Mouse (Mus musculus) gastrocnemius, postnatal 25 days (tissue): ENCODE data around the gene Samhd1. TPM values are rescaled to one million over a fixed set of nuclear protein-coding genes. Genes with fewer than 3 reads are reported as not detected.
A peak's percentile ranks its signal among the peaks of the same experiment; 100 is the strongest.
"Not testable (repeated sequence)": the region's sequence is repeated elsewhere in the genome, so short reads cannot be mapped to it uniquely, and the experiment has no call there.

Experiments
- DNase-seq: peaks from one replicate; pipeline ENCODE4 v3.0.0; 2022
- long read RNA-seq, 2 experiments: library from polyadenylated mRNA; stranded (forward); transcript quantifications; one replicate each; pipeline ENCODE4 v2.0.0; 2021
- total RNA-seq, 2 experiments: library from RNA; stranded (reverse); gene quantifications; 1 replicate in 1 of 2; 2 replicates in 1 of 2; pipeline ENCODE4 v1.2.3; 2021

Gene Samhd1
- total RNA-seq: 10 to 100 TPM; 12.0 to 14.5 TPM
- long read RNA-seq, experiment 1, partial matches to known transcripts: 2 of 7 reads
- long read RNA-seq, experiment 1, other reads (novel, unspliced or antisense): 3 of 7 reads
- long read RNA-seq, experiment 2, transcript Samhd1-206 (17 exons, 2,036 nt): major isoform, 8 of 15 reads
- long read RNA-seq, experiment 2, partial matches to known transcripts: 1 of 15 reads
- long read RNA-seq, experiment 2, other reads (novel, unspliced or antisense): 2 of 15 reads

DNA sequence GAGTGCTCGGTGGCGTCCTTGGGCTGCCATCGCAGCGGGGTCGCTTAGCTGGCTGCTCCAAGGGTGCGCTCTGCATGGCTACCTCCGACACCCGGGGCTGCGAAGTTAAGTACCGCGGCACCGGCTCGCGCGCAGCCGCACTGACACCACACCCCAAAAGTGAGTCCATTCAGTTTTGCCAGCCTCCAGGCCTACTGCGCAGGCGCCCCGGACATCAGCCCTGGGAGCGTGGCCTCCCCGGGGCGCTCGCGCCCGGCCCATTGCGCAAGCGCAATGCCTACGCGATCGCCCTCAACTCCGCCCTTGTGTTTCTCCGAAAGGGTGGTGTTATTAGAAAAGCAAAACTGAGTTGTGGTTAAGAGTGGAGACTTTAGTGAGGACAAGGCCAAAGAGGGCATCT lies at the start of gene Samhd1:
Gene Samhd1, minus strand, starts transcription at position 252 of the 400 bp plus-strand sequence.
- DNase-seq: peak; percentile 97

- DNase-seq: no peak
Observed at GRCm38 (mm10) chr2:157178167-157178566, 43.1 kb upstream of the Samhd1 start.

- DNase-seq: no peak
Observed at GRCm38 (mm10) chr2:157176248-157176647, 41.2 kb upstream of the Samhd1 start.

DNA sequence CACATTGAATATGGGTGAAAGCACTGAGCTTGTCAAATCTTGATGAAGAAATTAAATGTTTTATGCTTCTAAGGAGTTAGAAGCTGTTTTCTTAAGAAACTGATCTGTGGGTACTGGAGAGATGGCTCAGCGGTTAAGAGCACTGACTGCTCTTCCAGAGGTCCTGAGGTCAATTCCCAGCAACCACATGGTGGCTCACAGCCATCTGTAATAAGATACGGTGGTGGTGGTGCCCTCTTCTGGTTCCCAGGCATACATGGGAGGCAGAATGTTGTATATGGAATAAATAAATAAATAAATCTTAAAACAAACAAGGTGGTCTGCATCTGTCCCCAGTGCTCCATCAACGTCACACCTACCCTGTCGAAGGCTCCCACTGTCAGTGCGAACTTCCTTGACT lies 39.4 kb upstream of the Samhd1 start:
- DNase-seq: no peak

DNA sequence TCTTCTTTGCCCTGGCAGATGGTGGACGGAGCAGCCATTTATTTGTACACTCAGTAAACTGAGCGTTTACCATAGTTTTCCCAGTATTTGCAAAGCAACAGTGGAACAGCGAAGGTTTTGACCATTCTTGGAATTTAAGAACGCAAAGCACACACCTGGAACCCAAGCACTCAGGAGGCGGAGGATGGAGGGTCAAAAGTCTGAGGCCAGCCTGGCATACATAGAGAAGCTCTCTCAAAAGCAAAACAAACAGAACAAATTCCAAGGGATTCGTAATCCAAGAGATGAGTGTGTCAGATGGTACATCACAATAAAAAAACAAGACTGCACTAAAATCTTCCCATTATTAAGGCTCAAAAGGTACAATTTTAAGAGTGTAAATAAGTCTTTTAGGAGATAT lies 38.5 kb upstream of the Samhd1 start:
- DNase-seq: no peak

GRCm38 (mm10) chr2:157172984-157173383 lies 37.9 kb upstream of the Samhd1 start:
- DNase-seq: no peak

DNA sequence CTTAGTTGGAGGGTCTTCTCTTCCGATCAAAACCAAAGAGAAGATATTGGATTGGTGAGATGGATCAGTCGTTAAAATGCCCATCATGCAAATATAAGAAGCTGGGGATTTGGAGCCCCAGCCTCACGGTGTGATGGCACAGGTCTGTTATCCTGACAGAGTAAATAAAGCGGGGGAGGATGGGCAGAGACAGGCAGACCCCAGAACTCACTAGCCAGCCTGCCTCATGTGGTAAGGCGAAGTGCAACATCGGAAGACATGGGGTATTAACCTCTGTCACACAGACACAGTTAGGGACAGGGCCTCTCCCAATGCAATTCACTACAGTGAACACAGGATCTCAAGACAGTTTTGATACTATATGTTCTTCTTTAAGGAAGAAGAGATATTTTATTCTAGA lies 35.6 kb upstream of the Samhd1 start:
- DNase-seq: no peak

DNA sequence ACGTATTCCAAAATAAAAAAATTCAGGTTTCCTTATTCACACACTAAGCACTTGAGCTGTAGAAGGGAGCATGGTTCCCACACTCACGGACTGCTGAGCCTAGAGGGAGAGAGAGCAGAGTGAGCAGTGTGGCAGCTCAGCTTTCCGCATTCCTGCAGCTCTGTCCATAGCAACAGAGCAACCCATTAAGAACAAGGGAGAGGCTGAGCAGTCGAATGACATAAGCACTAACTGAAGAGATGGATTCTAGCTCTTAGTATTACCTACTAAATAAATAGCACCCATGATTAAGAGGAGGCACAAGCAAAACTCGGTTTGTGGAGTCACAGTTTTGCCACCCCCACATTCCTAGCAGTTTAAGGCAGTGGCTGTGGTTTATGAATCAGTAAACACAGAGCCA lies 35.1 kb upstream of the Samhd1 start:
- DNase-seq: no peak

GRCm38 (mm10) chr2:157166371-157167080 lies 31.5 kb upstream of the Samhd1 start:
- no peak for DNase-seq

DNA sequence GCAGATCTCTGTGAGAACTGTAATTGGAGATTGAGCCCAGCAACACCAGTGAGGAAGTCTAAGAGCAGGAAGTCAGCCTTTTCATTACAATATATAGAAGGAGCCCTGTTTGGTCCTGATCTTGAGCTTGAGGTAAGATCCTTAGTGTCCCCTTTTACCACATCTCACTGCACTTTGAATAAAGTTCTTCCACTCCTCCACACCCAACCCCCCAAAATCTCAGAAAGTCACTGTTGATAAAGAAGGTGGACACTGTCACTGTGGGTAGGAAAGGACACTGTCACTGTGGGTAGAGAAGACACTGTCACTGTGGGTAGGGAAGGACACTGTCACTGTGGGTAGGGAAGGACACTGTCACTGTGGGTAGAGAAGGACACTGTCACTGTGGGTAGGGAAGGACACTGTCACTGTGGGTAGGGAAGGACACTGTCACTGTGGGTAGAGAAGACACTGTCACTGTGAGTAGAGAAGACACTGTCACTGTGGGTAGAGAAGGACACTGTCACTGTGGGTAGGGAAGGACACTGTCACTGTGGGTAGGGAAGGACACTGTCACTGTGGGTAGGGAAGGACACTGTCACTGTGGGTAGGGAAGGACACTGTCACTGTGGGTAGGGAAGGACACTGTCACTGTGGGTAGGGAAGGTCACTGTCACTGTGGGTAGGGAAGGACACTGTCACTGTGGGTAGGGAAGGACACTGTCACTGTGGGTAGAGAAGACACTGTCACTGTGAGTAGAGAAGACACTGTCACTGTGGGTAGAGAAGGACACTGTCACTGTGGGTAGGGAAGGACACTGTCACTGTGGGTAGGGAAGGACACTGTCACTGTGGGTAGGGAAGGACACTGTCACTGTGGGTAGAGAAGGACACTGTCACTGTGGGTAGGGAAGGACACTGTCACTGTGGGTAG lies 30.5 kb upstream of the Samhd1 start:
- not testable (repeated sequence) for DNase-seq

DNA sequence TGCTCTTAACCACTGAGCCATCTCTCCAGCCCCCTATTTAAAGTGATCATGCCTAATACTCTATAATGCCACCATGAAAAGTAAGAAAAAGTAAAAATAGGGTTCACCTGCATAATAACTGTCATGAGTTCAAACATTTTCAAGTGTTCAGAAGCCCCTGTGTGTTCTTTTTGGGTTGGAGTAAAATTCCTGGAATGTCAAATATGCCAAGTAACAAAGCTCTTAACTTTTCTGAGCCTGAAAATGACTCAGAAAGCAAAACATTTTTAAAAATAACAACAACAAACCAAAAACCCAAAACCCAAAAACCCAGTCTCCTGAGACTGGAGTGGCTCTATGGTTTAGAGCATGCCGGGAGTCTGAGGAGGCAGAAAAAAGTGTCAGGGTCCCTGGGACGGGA lies 29.0 kb upstream of the Samhd1 start:
- DNase-seq: no peak

DNA sequence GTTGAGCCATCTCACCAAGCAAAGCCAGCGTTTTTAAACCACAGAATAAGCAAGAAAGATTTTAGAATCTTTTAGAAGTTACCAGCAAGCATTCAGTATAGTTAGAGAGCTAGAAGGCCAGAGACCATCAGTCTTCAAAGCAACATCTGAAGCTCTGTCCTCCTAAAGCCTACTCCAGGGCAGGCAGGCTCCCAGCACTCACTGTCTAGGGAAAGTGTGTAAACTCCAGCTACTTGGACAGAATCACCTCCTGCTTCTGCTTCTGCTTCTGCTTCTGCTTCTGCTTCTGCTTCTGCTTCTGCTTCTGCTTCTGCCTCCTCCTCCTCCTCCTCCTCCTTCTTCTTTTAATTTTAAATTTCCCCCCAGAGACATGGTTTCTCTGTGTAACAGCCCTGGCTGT lies 21.0 kb upstream of the Samhd1 start:
- no peak for DNase-seq

- no peak for DNase-seq
Observed at GRCm38 (mm10) chr2:157153235-157153634, 18.2 kb upstream of the Samhd1 start.

GRCm38 (mm10) chr2:157148417-157148816 lies 13.4 kb upstream of the Samhd1 start:
- DNase-seq: no peak

- no peak for DNase-seq
Observed at GRCm38 (mm10) chr2:157147397-157148020, 12.4 kb upstream of the Samhd1 start.

- no peak for DNase-seq
Observed at GRCm38 (mm10) chr2:157145173-157145572, 10.1 kb upstream of the Samhd1 start.

GRCm38 (mm10) chr2:157144132-157144531 lies 9.1 kb upstream of the Samhd1 start:
- no peak for DNase-seq

- no peak for DNase-seq
Observed at GRCm38 (mm10) chr2:157141962-157142361, 6.9 kb upstream of the Samhd1 start.

DNA sequence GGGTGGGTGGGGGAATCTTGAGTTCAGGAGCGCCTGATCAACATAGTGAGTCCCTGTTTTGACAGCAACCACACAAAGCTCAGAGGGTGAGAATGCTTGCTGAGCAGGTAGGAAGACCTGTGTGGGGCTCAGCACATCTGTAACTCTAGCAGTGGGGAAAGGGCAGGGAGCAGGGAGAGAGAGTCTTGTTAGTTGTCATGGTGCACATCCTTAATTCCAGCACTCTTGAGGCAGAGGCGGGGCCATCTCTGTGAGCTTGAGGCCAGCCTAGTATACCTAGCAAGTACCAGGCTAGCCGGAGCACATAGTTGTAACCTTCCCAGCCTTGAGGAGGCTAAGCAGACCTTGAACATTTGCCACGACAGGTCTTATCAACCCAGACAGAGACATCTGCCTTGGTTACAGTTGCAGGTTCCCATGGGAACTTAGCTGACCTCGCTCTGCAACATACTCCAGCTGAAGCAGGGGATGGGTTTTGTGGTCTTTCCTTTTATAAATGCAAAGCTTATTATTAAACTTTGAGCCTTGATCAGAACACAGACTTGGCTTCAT lies 4.3 kb upstream of the Samhd1 start:
- no peak for DNase-seq

GRCm38 (mm10) chr2:157138808-157139207 lies 3.7 kb upstream of the Samhd1 start:
- no peak for DNase-seq

GRCm38 (mm10) chr2:157137959-157138731 lies 3.1 kb upstream of the Samhd1 start:
- no peak for DNase-seq
